Mouse (Mus musculus): ENCODE measurements around the gene Snx21.
A peak's percentile ranks its signal among the peaks of the same experiment; 100 is the strongest.

- TF ChIP-seq POLR2A (IDR thresholded peaks at IDR 0.05; ENCODE audit: low read depth, low read length) (peak; percentile 69), CTCF (IDR thresholded peaks at IDR 0.05; ENCODE audit: extremely low read depth, insufficient read length, insufficient replicate concordance, low read depth, low read length) (0 out of 2 replicates have a peak, but pooled peaks have one; percentile 6)
Observed at GRCm38 (mm10) chr2:164833314-164833959, 47.8 kb downstream of the Snx21 start, which contains the start of gene Neurl2.
